Mouse (Mus musculus): Measurements from ENCODE around the gene Gm815.

GRCm38 (mm10) chr19:26843896-26844295 is 41.8 kb upstream of the Gm815 start:
- TF ChIP-seq CTCF (IDR thresholded peaks at IDR 0.05; ENCODE audit: low read depth) (no peak), EP300 (IDR thresholded peaks at IDR 0.05; ENCODE audit: low read depth) (no peak)
